Mouse (Mus musculus) thymus, adult 2 months (tissue): Measurements from ENCODE around the gene Cnnm1.

ENCODE experiments used
- CTCF ChIP-seq: fragments of 200-500 bp; IDR thresholded peaks from 2 replicates; pipeline ENCODE4 v1.5.1; 2012; ENCODE audit warnings: mild to moderate bottlenecking, control low read depth, low read length, moderate library complexity, borderline replicate concordance; ENCODE audit not compliant: control insufficient read depth, poor library complexity, insufficient read depth; ENCODE audit errors: extremely low read depth
- POLR2A ChIP-seq: fragments of 200-500 bp; IDR thresholded peaks from 2 replicates; pipeline ENCODE4 v1.6.1; 2012; ENCODE audit warnings: mild to moderate bottlenecking, low read length, control low read depth, moderate library complexity; ENCODE audit not compliant: control insufficient read depth, poor library complexity, insufficient read depth; ENCODE audit errors: extremely low read depth

GRCm38 (mm10) chr19:43524187-43525103, 84.2 kb downstream of the Cnnm1 start, which contains the start of gene Got1:
- TF ChIP-seq POLR2A (peak; percentile 21; the same call in 1 of the 2 replicates), CTCF (0 out of 2 replicates have a peak, but pooled peaks have one; percentile 8)
